Mouse (Mus musculus): Measurements from ENCODE around the gene Snrnp48. TPM values are rescaled to one million over a fixed set of nuclear protein-coding genes. Genes with fewer than 3 reads are reported as not detected.

Gene Snrnp48
- polyA plus RNA-seq, 1 experiment from 2014 or later = 36.0 TPM

GRCm38 (mm10) chr13:38201413-38201812 is 3.3 kb upstream of the Snrnp48 start:
- Histone ChIP-seq H3K9ac (ENCODE audit: low read length) (no peak overlapping the region), H3K27me3 (ENCODE audit: control insufficient read depth, insufficient read depth, low read length) (no peaks in the 10 kb centered on the region; the same call in 1 of the 2 replicates)
- WGBS = 83% methylated on average over 6 of the region's 6 CpGs

GRCm38 (mm10) chr13:38204171-38204570 is 567 bp upstream of the Snrnp48 start:
- Histone ChIP-seq H3K27ac (ENCODE audit: low read depth, low read length) (no peak overlapping the region), H3K36me3 (ENCODE audit: control insufficient read depth, insufficient read depth, low read length) (no peaks in the 10 kb centered on the region), H3K27me3 (ENCODE audit: control insufficient read depth, insufficient read depth, low read length) (no peaks in the 10 kb centered on the region; the same call in 1 of the 2 replicates), H3K9ac (ENCODE audit: low read length) (no peak overlapping the region), H3K4me1 (ENCODE audit: control insufficient read depth, insufficient read depth, low read length) (peaks cover 5% of the 10 kb centered on the region), H3K4me3 (ENCODE audit: low read depth, low read length) (peak overlapping the region; percentile 86), H3K4me2 (peak overlapping the region; percentile 54), H3K9me3 (ENCODE audit: control insufficient read depth, low read length) (no peaks in the 10 kb centered on the region)
- ATAC-seq (ENCODE audit: low FRiP score) (no peak), DNase-seq (ENCODE audit: low spot score, missing footprints) (no peak)
- 66% methylated on average over 4 of the region's 4 CpGs for WGBS

More at GRCm38 (mm10) chr13:38201413-38201812, 3.3 kb upstream of the Snrnp48 start:
- no peak overlapping the region for H3K27ac ChIP-seq (ENCODE audit: low read depth, low read length)
- ATAC-seq (ENCODE audit: low FRiP score) = no peak
- peaks cover 5% of the 10 kb centered on the region for H3K4me1 ChIP-seq (ENCODE audit: control insufficient read depth, insufficient read depth, low read length)
- no peak overlapping the region for H3K4me2 ChIP-seq
- H3K9me3 ChIP-seq (ENCODE audit: control insufficient read depth, low read length) = peaks cover 6% of the 10 kb centered on the region; the same call in 1 of the 2 replicates
- no peaks in the 10 kb centered on the region for H3K36me3 ChIP-seq (ENCODE audit: control insufficient read depth, insufficient read depth, low read length)
- no peak overlapping the region for H3K4me3 ChIP-seq (ENCODE audit: low read depth, low read length)
- DNase-seq (ENCODE audit: low spot score, missing footprints) = no peak

GRCm38 (mm10) chr13:38211122-38211521 is 6.4 kb downstream of the Snrnp48 start:
- Histone ChIP-seq H3K9me3 (ENCODE audit: control insufficient read depth, low read length) (no peaks in the 10 kb centered on the region), H3K4me3 (ENCODE audit: low read depth, low read length) (no peak overlapping the region), H3K36me3 (ENCODE audit: control insufficient read depth, insufficient read depth, low read length) (peaks cover 6% of the 10 kb centered on the region; the same call in 1 of the 2 replicates), H3K4me1 (ENCODE audit: control insufficient read depth, insufficient read depth, low read length) (no peaks in the 10 kb centered on the region), H3K9ac (ENCODE audit: low read length) (no peak overlapping the region), H3K27me3 (ENCODE audit: control insufficient read depth, insufficient read depth, low read length) (no peaks in the 10 kb centered on the region), H3K27ac (ENCODE audit: low read depth, low read length) (no peak overlapping the region), H3K4me2 (no peak overlapping the region)
- no peak for ATAC-seq (ENCODE audit: low FRiP score)
- WGBS = 96% methylated on average over 5 of the region's 5 CpGs
- no peak for DNase-seq (ENCODE audit: low spot score, missing footprints)

GRCm38 (mm10) chr13:38218686-38219085 is 13.9 kb downstream of the Snrnp48 start:
- Histone ChIP-seq H3K9me3 (ENCODE audit: control insufficient read depth, low read length) (no peaks in the 10 kb centered on the region), H3K27me3 (ENCODE audit: control insufficient read depth, insufficient read depth, low read length) (no peaks in the 10 kb centered on the region), H3K4me3 (ENCODE audit: low read depth, low read length) (no peak overlapping the region), H3K9ac (ENCODE audit: low read length) (no peak overlapping the region), H3K36me3 (ENCODE audit: control insufficient read depth, insufficient read depth, low read length) (peaks cover 29% of the 10 kb centered on the region), H3K4me2 (no peak overlapping the region), H3K4me1 (ENCODE audit: control insufficient read depth, insufficient read depth, low read length) (no peaks in the 10 kb centered on the region), H3K27ac (ENCODE audit: low read depth, low read length) (no peak overlapping the region)
- ATAC-seq (ENCODE audit: low FRiP score) (no peak), DNase-seq (ENCODE audit: low spot score, missing footprints) (no peak)
- WGBS = 96% methylated on average over 3 of the region's 3 CpGs

DNA sequence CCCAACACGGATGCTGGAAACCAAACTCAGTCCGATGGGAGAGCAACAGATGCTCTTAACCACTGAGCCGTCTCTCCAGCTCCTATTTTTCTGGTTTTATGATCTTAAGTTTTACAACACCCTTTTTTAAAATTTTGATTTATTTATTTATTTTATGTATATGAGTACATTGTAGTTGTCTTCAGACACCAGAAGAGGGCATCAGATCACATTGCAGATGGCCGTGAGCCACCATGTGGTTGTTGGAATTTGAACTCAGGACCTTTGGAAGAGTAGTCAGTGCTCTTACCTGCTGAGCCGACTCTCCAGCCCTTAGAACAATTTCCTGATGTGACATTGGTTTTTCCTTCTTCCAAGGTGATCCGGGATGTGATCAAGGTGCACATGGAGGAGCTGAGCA is 15.6 kb downstream of the Snrnp48 start:
- WGBS = 95% methylated on average over 6 of the region's 6 CpGs
- no peaks in the 10 kb centered on the region for H3K9me3 ChIP-seq (ENCODE audit: control insufficient read depth, low read length)
- H3K36me3 ChIP-seq (ENCODE audit: control insufficient read depth, insufficient read depth, low read length) = peaks cover 37% of the 10 kb centered on the region
- H3K4me2 ChIP-seq = no peak overlapping the region
- H3K27me3 ChIP-seq (ENCODE audit: control insufficient read depth, insufficient read depth, low read length) = no peaks in the 10 kb centered on the region
- no peak overlapping the region for H3K27ac ChIP-seq (ENCODE audit: low read depth, low read length)
- H3K9ac ChIP-seq (ENCODE audit: low read length) = no peak overlapping the region
- ATAC-seq (ENCODE audit: low FRiP score) (no peak), DNase-seq (ENCODE audit: low spot score, missing footprints) (no peak)
- H3K4me1 ChIP-seq (ENCODE audit: control insufficient read depth, insufficient read depth, low read length) = no peaks in the 10 kb centered on the region
- H3K4me3 ChIP-seq (ENCODE audit: low read depth, low read length) = no peak overlapping the region

- H3K27me3 ChIP-seq (ENCODE audit: control insufficient read depth, insufficient read depth, low read length) = no peaks in the 10 kb centered on the region
- H3K9me3 ChIP-seq (ENCODE audit: control insufficient read depth, low read length) = no peaks in the 10 kb centered on the region
- no peak for ATAC-seq (ENCODE audit: low FRiP score)
- 79% methylated on average over 9 of the region's 9 CpGs for WGBS
- DNase-seq (ENCODE audit: low spot score, missing footprints) = peak; percentile 78
- H3K4me2 ChIP-seq = no peak overlapping the region
- no peaks in the 10 kb centered on the region for H3K4me1 ChIP-seq (ENCODE audit: control insufficient read depth, insufficient read depth, low read length)
- no peak overlapping the region for H3K4me3 ChIP-seq (ENCODE audit: low read depth, low read length)
- no peak overlapping the region for H3K9ac ChIP-seq (ENCODE audit: low read length)
- H3K27ac ChIP-seq (ENCODE audit: low read depth, low read length) = no peak overlapping the region
- peaks cover 13% of the 10 kb centered on the region for H3K36me3 ChIP-seq (ENCODE audit: control insufficient read depth, insufficient read depth, low read length)
Observed at GRCm38 (mm10) chr13:38230177-38230821, 25.6 kb downstream of the Snrnp48 start.

DNA sequence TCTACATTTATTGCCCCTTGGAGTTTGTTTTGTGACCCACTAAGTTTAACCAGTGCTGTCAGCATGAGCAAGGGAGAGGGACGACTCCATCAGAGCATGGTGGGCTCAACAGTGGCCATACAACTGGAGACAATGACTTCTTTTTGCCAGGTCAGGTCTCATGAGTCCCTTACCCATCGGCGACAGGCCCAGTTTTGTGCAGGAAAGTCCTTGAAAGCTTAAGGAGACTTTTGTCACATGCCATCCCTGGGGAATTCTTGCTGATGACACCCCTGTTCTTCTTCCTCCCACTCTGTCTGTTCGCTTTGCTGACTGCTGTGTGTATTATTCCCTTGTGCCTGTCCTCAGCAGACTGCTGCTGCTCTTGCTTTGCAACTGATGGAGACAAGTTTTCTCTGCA is 27.7 kb downstream of the Snrnp48 start:
- Histone ChIP-seq H3K27me3 (ENCODE audit: control insufficient read depth, insufficient read depth, low read length) (no peaks in the 10 kb centered on the region), H3K4me2 (no peak overlapping the region), H3K4me1 (ENCODE audit: control insufficient read depth, insufficient read depth, low read length) (no peaks in the 10 kb centered on the region), H3K36me3 (ENCODE audit: control insufficient read depth, insufficient read depth, low read length) (peaks cover 13% of the 10 kb centered on the region), H3K9ac (ENCODE audit: low read length) (no peak overlapping the region), H3K27ac (ENCODE audit: low read depth, low read length) (no peak overlapping the region), H3K9me3 (ENCODE audit: control insufficient read depth, low read length) (no peaks in the 10 kb centered on the region), H3K4me3 (ENCODE audit: low read depth, low read length) (no peak overlapping the region)
- DNase-seq (ENCODE audit: low spot score, missing footprints) (no peak), ATAC-seq (ENCODE audit: low FRiP score) (no peak)
- WGBS = 88% methylated on average over 4 of the region's 4 CpGs

DNA sequence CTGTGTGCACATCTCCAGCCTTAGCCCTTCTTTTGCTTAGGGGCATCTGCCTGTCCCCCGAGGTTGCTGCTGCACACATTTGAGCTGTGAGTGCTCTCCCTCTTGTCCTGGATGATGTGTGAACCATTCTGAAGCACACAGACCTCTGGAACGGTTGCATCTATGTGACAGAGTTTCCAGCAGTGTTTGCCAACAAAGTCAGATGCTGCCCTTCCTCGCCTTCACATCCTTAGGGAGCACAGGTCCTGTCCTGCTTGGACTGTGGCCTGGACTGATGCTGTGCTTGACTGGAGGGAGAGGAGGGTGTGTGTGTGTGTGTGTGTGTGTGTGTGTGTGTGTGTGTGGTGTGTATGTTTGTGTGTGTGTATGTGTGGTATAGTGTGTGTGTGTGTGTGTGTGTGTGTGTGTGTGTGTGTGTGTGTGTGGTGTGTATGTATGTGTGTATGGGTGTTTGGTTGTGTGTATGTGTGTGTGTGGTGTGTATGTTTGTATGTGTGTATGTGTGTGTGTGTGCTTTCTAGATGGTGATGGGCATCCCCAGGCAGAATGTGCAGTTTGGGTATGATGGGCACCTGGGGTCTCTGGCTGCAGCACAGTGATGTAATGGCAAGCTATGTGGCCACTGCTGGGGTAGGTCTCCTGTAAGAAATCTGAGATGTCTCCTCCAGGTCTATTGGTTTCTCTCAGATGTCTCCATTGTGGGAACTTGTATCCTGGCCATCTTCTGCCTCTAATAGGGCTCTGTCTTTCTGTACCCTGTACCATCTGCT is 28.3 kb downstream of the Snrnp48 start:
- Histone ChIP-seq H3K36me3 (ENCODE audit: control insufficient read depth, insufficient read depth, low read length) (peaks cover 10% of the 10 kb centered on the region), H3K27ac (ENCODE audit: low read depth, low read length) (no peak overlapping the region), H3K9ac (ENCODE audit: low read length) (no peak overlapping the region), H3K4me3 (ENCODE audit: low read depth, low read length) (no peak overlapping the region), H3K4me2 (no peak overlapping the region), H3K4me1 (ENCODE audit: control insufficient read depth, insufficient read depth, low read length) (no peaks in the 10 kb centered on the region), H3K27me3 (ENCODE audit: control insufficient read depth, insufficient read depth, low read length) (no peaks in the 10 kb centered on the region), H3K9me3 (ENCODE audit: control insufficient read depth, low read length) (no peaks in the 10 kb centered on the region)
- ATAC-seq (ENCODE audit: low FRiP score) = no peak
- no peak for DNase-seq (ENCODE audit: low spot score, missing footprints)
- 81% methylated on average over 3 of the region's 3 CpGs for WGBS

- no peaks in the 10 kb centered on the region for H3K9me3 ChIP-seq (ENCODE audit: control insufficient read depth, low read length)
- no peak overlapping the region for H3K27ac ChIP-seq (ENCODE audit: low read depth, low read length)
- no peak overlapping the region for H3K4me3 ChIP-seq (ENCODE audit: low read depth, low read length)
- WGBS = 87% methylated on average over 5 of the region's 5 CpGs
- H3K4me1 ChIP-seq (ENCODE audit: control insufficient read depth, insufficient read depth, low read length) = no peaks in the 10 kb centered on the region
- no peaks in the 10 kb centered on the region for H3K36me3 ChIP-seq (ENCODE audit: control insufficient read depth, insufficient read depth, low read length)
- DNase-seq (ENCODE audit: low spot score, missing footprints) (no peak), ATAC-seq (ENCODE audit: low FRiP score) (no peak)
- H3K4me2 ChIP-seq = no peak overlapping the region
- no peaks in the 10 kb centered on the region for H3K27me3 ChIP-seq (ENCODE audit: control insufficient read depth, insufficient read depth, low read length)
- H3K9ac ChIP-seq (ENCODE audit: low read length) = no peak overlapping the region
Observed at GRCm38 (mm10) chr13:38234651-38235050, 29.9 kb downstream of the Snrnp48 start.

Data from midbrain, embryonic 11.5 days (tissue).